Mouse (Mus musculus) ES-E14 (cell line): Measurements from ENCODE around the gene Tdrd3. TPM values are rescaled to one million over a fixed set of nuclear protein-coding genes. Genes with fewer than 3 reads are reported as not detected.

Experiments used
- DNase-seq: peaks from one replicate; pipeline ENCODE4 v3.0.0-alpha.2; 2013; ENCODE audit warnings: low read depth, low spot score
- H3K27ac ChIP-seq: 2 replicates; pipeline ENCODE4 v1.5.1; 2012; ENCODE audit warnings: low read depth, mild to moderate bottlenecking, low read length, moderate library complexity, mixed read lengths; ENCODE audit not compliant: poor library complexity, insufficient read depth, severe bottlenecking
- H3K36me3 ChIP-seq: 2 replicates; pipeline ENCODE4 v1.6.1; 2012; ENCODE audit warnings: mild to moderate bottlenecking, low read length, moderate library complexity, mixed read lengths; ENCODE audit not compliant: control insufficient read depth, poor library complexity, insufficient read depth, severe bottlenecking
- H3K4me1 ChIP-seq, 2 experiments: fragments of 150-350 bp in 1 of 2; sonication (generic) in 1 of 2; 2 replicates each; pipeline ENCODE4 v1.6.1; 2012; ENCODE audit warnings: low read length in 2 of 2, mild to moderate bottlenecking in 1 of 2, mixed read lengths in 1 of 2; ENCODE audit not compliant: control insufficient read depth in 2 of 2, insufficient read depth in 2 of 2, poor library complexity in 1 of 2
- H3K4me3 ChIP-seq, 2 experiments: fragments of 150-350 bp in 1 of 2; sonication (generic) in 1 of 2; 2 replicates each; pipeline ENCODE4 v1.5.1; 2012; ENCODE audit warnings: low read length in 2 of 2, low read depth in 1 of 2, mild to moderate bottlenecking in 1 of 2, mixed read lengths in 1 of 2; ENCODE audit not compliant: insufficient read depth in 1 of 2, poor library complexity in 1 of 2, severe bottlenecking in 1 of 2
- H3K9ac ChIP-seq: 2 replicates; pipeline ENCODE4 v1.6.1; 2012; ENCODE audit warnings: low read depth, mild to moderate bottlenecking, low read length, mixed read lengths; ENCODE audit not compliant: poor library complexity, insufficient read depth, severe bottlenecking
- H3K9me3 ChIP-seq: fragments of 150-350 bp; sonication (generic); 2 replicates; pipeline ENCODE4 v1.6.1; 2012; ENCODE audit warnings: low read depth, mild to moderate bottlenecking, low read length; ENCODE audit not compliant: control insufficient read depth, insufficient read depth
- CHD2 ChIP-seq: IDR thresholded peaks from 2 replicates; pipeline ENCODE4 v1.6.1; 2014; ENCODE audit warnings: mild to moderate bottlenecking, low read depth, low read length, inconsistent platforms
- HCFC1 ChIP-seq: IDR thresholded peaks from 2 replicates; pipeline ENCODE4 v1.6.1; 2012; ENCODE audit warnings: low read length, inconsistent platforms, borderline replicate concordance; ENCODE audit not compliant: insufficient read depth
- MAFK ChIP-seq: IDR thresholded peaks from 2 replicates; pipeline ENCODE4 v1.6.1; 2014; ENCODE audit warnings: mild to moderate bottlenecking, low read depth, low read length, inconsistent platforms; ENCODE audit not compliant: insufficient read depth
- ZC3H11A ChIP-seq: IDR thresholded peaks from 2 replicates; pipeline ENCODE4 v1.6.1; 2012; ENCODE audit warnings: low read depth, mild to moderate bottlenecking, inconsistent platforms, low read length, borderline replicate concordance
- ZNF384 ChIP-seq: IDR thresholded peaks from 2 replicates; pipeline ENCODE4 v1.6.1; 2012; ENCODE audit warnings: low read depth, low read length, inconsistent platforms
- in situ Hi-C, 2 experiments: fragments of 600-800 bp; cut with MboI; formaldehyde crosslinking; loops; one replicate each; pipeline ENCODE4 v1.15.1; 2025; ENCODE audit warnings: low sequenced_read_pairs in 2 of 2, inconsistent platforms in 1 of 2; ENCODE audit not compliant: unreplicated experiment in 2 of 2
- total RNA-seq: library from RNA; depleted of rRNA; stranded (reverse); fragments of 300-350 nt; gene quantifications from 2 replicates; pipeline ENCODE4 v1.2.3, GENCODE M21; 2012

Tdrd3 gene
- total RNA-seq, 1 experiment = 5.4 TPM

- in situ Hi-C loops = no loop called here
- Histone ChIP-seq H3K4me3 (no peak overlapping the region), H3K36me3 (no peaks in the 10 kb centered on the region), H3K4me1 (no peaks in the 10 kb centered on the region), H3K9me3 (no peaks in the 10 kb centered on the region), H3K27ac (no peak overlapping the region), H3K9ac (no peak overlapping the region)
- peak; percentile 41 for DNase-seq
- TF ChIP-seq MAFK (no peak), ZC3H11A (peak; percentile 49; the same call in 1 of the 2 replicates)
Measured at GRCm38 (mm10) chr14:87566211-87566610, 149.8 kb downstream of the Tdrd3 start.

- H3K4me3 ChIP-seq = no peak overlapping the region
- no peak overlapping the region for H3K27ac ChIP-seq
- DNase-seq = peak; percentile 36
- H3K9ac ChIP-seq = no peak overlapping the region
- TF ChIP-seq MAFK (no peak), CHD2 (no peak), ZNF384 (peak; percentile 67)
- no peaks in the 10 kb centered on the region for H3K9me3 ChIP-seq
- H3K4me1 ChIP-seq = no peaks in the 10 kb centered on the region
- no peaks in the 10 kb centered on the region for H3K36me3 ChIP-seq
- in situ Hi-C loops = no loop called here
Measured at GRCm38 (mm10) chr14:87567034-87567461, 150.6 kb downstream of the Tdrd3 start.

- H3K36me3 ChIP-seq = no peaks in the 10 kb centered on the region
- H3K9me3 ChIP-seq = no peaks in the 10 kb centered on the region
- DNase-seq = peak; percentile 42
- TF ChIP-seq ZNF384 (no peak), HCFC1 (no peak), ZC3H11A (no peak), CHD2 (no peak), MAFK (no peak)
- H3K4me3 ChIP-seq = no peak overlapping the region
- no peak overlapping the region for H3K9ac ChIP-seq
- in situ Hi-C loops = no loop called here
- H3K4me1 ChIP-seq = no peaks in the 10 kb centered on the region
- H3K27ac ChIP-seq = no peak overlapping the region
Measured at GRCm38 (mm10) chr14:87567626-87568446, 151.4 kb downstream of the Tdrd3 start.

- DNase-seq = no peak
- in situ Hi-C loops = no loop called here
- H3K4me1 ChIP-seq = no peaks in the 10 kb centered on the region
- H3K36me3 ChIP-seq = no peaks in the 10 kb centered on the region
- no peaks in the 10 kb centered on the region for H3K9me3 ChIP-seq
- TF ChIP-seq CHD2 (no peak), HCFC1 (no peak), MAFK (no peak), ZC3H11A (no peak), ZNF384 (no peak)
- H3K27ac ChIP-seq = no peak overlapping the region
- no peak overlapping the region for H3K4me3 ChIP-seq
- H3K9ac ChIP-seq = no peak overlapping the region
Measured at GRCm38 (mm10) chr14:87568447-87568908, 152.0 kb downstream of the Tdrd3 start.

- no peak overlapping the region for H3K27ac ChIP-seq
- H3K9ac ChIP-seq = no peak overlapping the region
- no peaks in the 10 kb centered on the region for H3K4me1 ChIP-seq
- in situ Hi-C loops = no loop called here
- no peaks in the 10 kb centered on the region for H3K36me3 ChIP-seq
- H3K9me3 ChIP-seq = no peaks in the 10 kb centered on the region
- TF ChIP-seq MAFK (no peak), HCFC1 (no peak)
- no peak for DNase-seq
- H3K4me3 ChIP-seq = no peak overlapping the region
Measured at GRCm38 (mm10) chr14:87569471-87569870, 153.0 kb downstream of the Tdrd3 start.
